Mouse (Mus musculus) myocyte (in vitro differentiated cells): ENCODE data around the gene Lmna. TPM values are rescaled to one million over a fixed set of nuclear protein-coding genes. Genes with fewer than 3 reads are reported as not detected.

ENCODE experiments used
- H3K27me3 ChIP-seq: one replicate; pipeline ENCODE4 v1.6.1; 2011; ENCODE audit not compliant: control insufficient read depth, insufficient read depth, insufficient read length
- H3K36me3 ChIP-seq: one replicate; pipeline ENCODE4 v1.6.1; 2011; ENCODE audit not compliant: control insufficient read depth, insufficient read depth
- H3K4me2 ChIP-seq: one replicate; pipeline ENCODE4 v1.6.1; 2011; ENCODE audit warnings: low read depth, control low read depth
- H3K4me3 ChIP-seq: one replicate; pipeline ENCODE4 v1.5.1; 2011; ENCODE audit warnings: mild to moderate bottlenecking, control low read depth, moderate library complexity
- H3K79me2 ChIP-seq: one replicate; pipeline ENCODE4 v1.6.1; 2011; ENCODE audit not compliant: control insufficient read depth, insufficient read depth
- H3ac ChIP-seq: one replicate; pipeline ENCODE4 v1.6.1; 2011; ENCODE audit not compliant: control insufficient read depth, insufficient read length
- CEBPB ChIP-seq: IDR thresholded peaks from 2 replicates; pipeline ENCODE4 v1.6.1; 2011; ENCODE audit warnings: mild to moderate bottlenecking, moderate library complexity; ENCODE audit not compliant: poor library complexity, insufficient read depth, severe bottlenecking
- E2F4 ChIP-seq: IDR thresholded peaks from one replicate; pipeline ENCODE4 v1.6.1; 2011; ENCODE audit warnings: mild to moderate bottlenecking, control low read depth, moderate library complexity; ENCODE audit not compliant: insufficient read depth
- MAX ChIP-seq: IDR thresholded peaks from one replicate; pipeline ENCODE4 v1.6.1; 2011; ENCODE audit warnings: low read depth, mild to moderate bottlenecking, control low read depth
- MYOD1 ChIP-seq, 3 experiments: IDR thresholded peaks; one replicate each; pipeline ENCODE4 v1.6.1; 2011; ENCODE audit warnings: control low read depth in 2 of 3, low read depth in 2 of 3, mild to moderate bottlenecking in 2 of 3, moderate library complexity in 1 of 3; ENCODE audit not compliant: insufficient read length in 2 of 3, control insufficient read depth in 1 of 3
- MYOG ChIP-seq, 3 experiments: IDR thresholded peaks; one replicate each; pipeline ENCODE4 v1.6.1; 2011; ENCODE audit warnings: control low read depth in 2 of 3, low read depth in 2 of 3, mild to moderate bottlenecking in 2 of 3; ENCODE audit not compliant: insufficient read length in 2 of 3, control insufficient read depth in 1 of 3, insufficient read depth in 1 of 3
- POLR2A ChIP-seq: IDR thresholded peaks from one replicate; pipeline ENCODE4 v1.6.1; 2011; ENCODE audit warnings: low read depth, mild to moderate bottlenecking, control low read depth, moderate library complexity; ENCODE audit not compliant: insufficient read length
- POLR2AphosphoS2 ChIP-seq: IDR thresholded peaks from one replicate; pipeline ENCODE4 v1.6.1; 2011; ENCODE audit warnings: low read depth, control low read depth; ENCODE audit not compliant: insufficient read length
- REST ChIP-seq: IDR thresholded peaks from one replicate; pipeline ENCODE4 v1.6.1; 2011; ENCODE audit warnings: mild to moderate bottlenecking, control low read depth, moderate library complexity; ENCODE audit not compliant: insufficient read depth, insufficient read length
- SRF ChIP-seq: IDR thresholded peaks from one replicate; pipeline ENCODE4 v1.6.1; 2011; ENCODE audit warnings: low read depth; ENCODE audit not compliant: control insufficient read depth, insufficient read length
- TCF12 ChIP-seq: IDR thresholded peaks from one replicate; pipeline ENCODE4 v1.6.1; 2011; ENCODE audit warnings: mild to moderate bottlenecking, control low read depth; ENCODE audit not compliant: poor library complexity, insufficient read depth, severe bottlenecking
- TCF3 ChIP-seq: IDR thresholded peaks from one replicate; pipeline ENCODE4 v1.6.1; 2011; ENCODE audit warnings: low read depth, control low read depth; ENCODE audit not compliant: insufficient read length
- USF1 ChIP-seq: IDR thresholded peaks from one replicate; pipeline ENCODE4 v1.6.1; 2011; ENCODE audit warnings: low read depth, mild to moderate bottlenecking, control low read depth, moderate library complexity
- polyA plus RNA-seq: library from polyadenylated mRNA; unstranded; fragments of >200 nt; fragmentation: generic; extraction: Trizol; gene quantifications from one replicate; pipeline ENCODE4 v1.2.1, GENCODE M21; 2012; ENCODE audit warnings: missing spikeins

The Lmna gene
- polyA plus RNA-seq, 1 experiment, result 954 TPM

GRCm38 (mm10) chr3:88521156-88521555 is 11.4 kb upstream of the Lmna start:
- TF ChIP-seq TCF3, result no peak
- TF ChIP-seq MYOG (IDR thresholded peaks at IDR 0.05; ENCODE audit: control insufficient read depth in 1 of 3, insufficient read depth in 1 of 3, insufficient read length in 2 of 3, low read depth in 2 of 3), result no peak
- TF ChIP-seq CEBPB, result no peak
- no peak for TF ChIP-seq E2F4
- no peak for TF ChIP-seq MAX
- no peak for TF ChIP-seq REST
- TF ChIP-seq POLR2AphosphoS2, result no peak
- TF ChIP-seq USF1, result no peak
- no peak for TF ChIP-seq MYOD1 (IDR thresholded peaks at IDR 0.05; ENCODE audit: control insufficient read depth in 1 of 3, insufficient read length in 2 of 3, low read depth in 2 of 3)
- no peak for TF ChIP-seq POLR2A
- no peak for TF ChIP-seq TCF12
- TF ChIP-seq SRF, result no peak
- no peak overlapping the region for H3K4me2 ChIP-seq
- H3K79me2 ChIP-seq, result peaks cover 7% of the 10 kb centered on the region
- no peak overlapping the region for H3ac ChIP-seq
- no peak overlapping the region for H3K4me3 ChIP-seq
- H3K27me3 ChIP-seq, result no peaks in the 10 kb centered on the region
- H3K36me3 ChIP-seq, result no peaks in the 10 kb centered on the region

DNA sequence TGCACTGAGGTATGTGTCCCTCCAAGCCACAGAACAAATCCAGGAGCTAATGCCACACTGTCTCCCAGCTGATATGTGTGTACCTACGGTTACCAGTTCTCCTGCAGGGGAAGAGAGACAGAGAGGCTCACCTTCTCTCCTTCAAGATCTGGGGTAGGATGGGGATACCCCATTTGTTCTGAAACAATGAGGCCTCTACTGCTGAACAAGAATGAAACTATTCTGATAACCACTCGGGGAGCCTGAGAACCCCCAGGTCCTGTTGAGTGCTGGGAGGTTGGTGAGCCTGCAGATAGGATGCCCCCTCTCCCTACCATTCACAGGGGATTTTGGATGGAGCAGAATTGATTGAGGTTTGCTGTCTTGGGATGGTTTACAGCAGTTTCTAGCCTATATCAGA is 10.3 kb upstream of the Lmna start:
- no peak for TF ChIP-seq TCF12
- TF ChIP-seq POLR2AphosphoS2, result no peak
- no peak for TF ChIP-seq POLR2A
- no peak for TF ChIP-seq SRF
- TF ChIP-seq REST, result no peak
- TF ChIP-seq TCF3, result no peak
- TF ChIP-seq MYOD1 (IDR thresholded peaks at IDR 0.05; ENCODE audit: control insufficient read depth in 1 of 3, insufficient read length in 2 of 3, low read depth in 2 of 3), result no peak
- no peak for TF ChIP-seq E2F4
- TF ChIP-seq MYOG (IDR thresholded peaks at IDR 0.05; ENCODE audit: control insufficient read depth in 1 of 3, insufficient read depth in 1 of 3, insufficient read length in 2 of 3, low read depth in 2 of 3), result no peak
- no peak for TF ChIP-seq USF1
- TF ChIP-seq MAX, result no peak
- TF ChIP-seq CEBPB, result no peak

GRCm38 (mm10) chr3:88518411-88518810 is 8.7 kb upstream of the Lmna start:
- no peak overlapping the region for H3ac ChIP-seq
- no peaks in the 10 kb centered on the region for H3K27me3 ChIP-seq
- no peak for TF ChIP-seq SRF
- no peak for TF ChIP-seq REST
- no peak for TF ChIP-seq MYOD1 (IDR thresholded peaks at IDR 0.05; ENCODE audit: control insufficient read depth in 1 of 3, insufficient read length in 2 of 3, low read depth in 2 of 3)
- TF ChIP-seq POLR2A, result no peak
- no peak for TF ChIP-seq MAX
- no peak for TF ChIP-seq USF1
- TF ChIP-seq E2F4, result no peak
- TF ChIP-seq TCF12, result no peak
- no peak for TF ChIP-seq MYOG (IDR thresholded peaks at IDR 0.05; ENCODE audit: control insufficient read depth in 1 of 3, insufficient read depth in 1 of 3, insufficient read length in 2 of 3, low read depth in 2 of 3)
- TF ChIP-seq TCF3, result no peak
- TF ChIP-seq POLR2AphosphoS2, result no peak
- no peak for TF ChIP-seq CEBPB

More for the DNA sequence above, 10.3 kb upstream of the Lmna start:
- no peak overlapping the region for H3K4me2 ChIP-seq
- H3ac ChIP-seq, result no peak overlapping the region
- no peaks in the 10 kb centered on the region for H3K79me2 ChIP-seq
- no peaks in the 10 kb centered on the region for H3K27me3 ChIP-seq
- H3K4me3 ChIP-seq, result no peak overlapping the region
- no peaks in the 10 kb centered on the region for H3K36me3 ChIP-seq

DNA sequence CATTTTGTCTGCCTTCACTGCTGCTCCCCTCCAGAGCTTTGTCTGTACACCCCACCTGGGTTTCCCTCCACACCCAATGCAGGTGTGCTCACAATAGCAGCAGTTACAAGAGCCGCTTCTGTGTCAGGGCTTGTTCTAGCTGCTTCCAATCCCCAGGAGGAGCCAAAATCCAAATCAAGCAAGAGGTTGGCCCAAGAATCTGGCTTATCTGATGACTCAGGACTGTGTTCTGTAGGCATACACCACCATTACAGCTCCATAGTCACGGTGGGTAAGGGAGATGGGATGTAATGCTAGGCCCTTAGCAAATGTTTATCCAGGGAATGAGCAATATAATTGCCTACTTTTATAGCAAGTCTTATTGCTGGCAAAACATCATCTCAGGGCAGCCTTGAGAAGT is 6.7 kb upstream of the Lmna start:
- no peak overlapping the region for H3K4me3 ChIP-seq
- H3K4me2 ChIP-seq, result no peak overlapping the region
- TF ChIP-seq SRF (no peak), E2F4 (no peak), MYOG (IDR thresholded peaks at IDR 0.05; ENCODE audit: control insufficient read depth in 1 of 3, insufficient read depth in 1 of 3, insufficient read length in 2 of 3, low read depth in 2 of 3) (no peak), TCF3 (no peak), TCF12 (no peak), REST (no peak), POLR2AphosphoS2 (no peak), USF1 (no peak), MAX (no peak), CEBPB (no peak), MYOD1 (IDR thresholded peaks at IDR 0.05; ENCODE audit: control insufficient read depth in 1 of 3, insufficient read length in 2 of 3, low read depth in 2 of 3) (no peak), POLR2A (no peak)
- no peak overlapping the region for H3ac ChIP-seq
- H3K36me3 ChIP-seq, result no peaks in the 10 kb centered on the region
- H3K27me3 ChIP-seq, result no peaks in the 10 kb centered on the region
- H3K79me2 ChIP-seq, result no peaks in the 10 kb centered on the region

More at GRCm38 (mm10) chr3:88518411-88518810, 8.7 kb upstream of the Lmna start:
- Histone ChIP-seq H3K36me3 (no peaks in the 10 kb centered on the region), H3K4me2 (no peak overlapping the region), H3K79me2 (no peaks in the 10 kb centered on the region), H3K4me3 (no peak overlapping the region)

DNA sequence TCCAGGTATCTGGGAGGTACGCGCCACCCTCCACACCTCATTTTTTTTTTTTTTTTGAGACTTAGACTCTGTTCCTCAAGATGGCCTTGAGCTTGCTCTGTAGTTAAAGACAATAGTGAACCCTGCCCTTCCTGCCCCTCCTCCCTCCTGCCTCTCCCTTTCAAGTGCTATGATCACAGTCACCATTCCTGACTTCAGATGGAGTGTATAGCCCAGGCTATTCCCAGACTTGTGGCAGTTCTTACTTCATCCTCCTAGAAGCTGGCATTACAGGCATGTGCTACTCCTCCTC is 5.3 kb upstream of the Lmna start:
- TF ChIP-seq TCF12 (no peak), REST (no peak), E2F4 (no peak), POLR2AphosphoS2 (no peak), SRF (no peak), MYOG (IDR thresholded peaks at IDR 0.05; ENCODE audit: control insufficient read depth in 1 of 3, insufficient read depth in 1 of 3, insufficient read length in 2 of 3, low read depth in 2 of 3) (no peak), POLR2A (no peak), TCF3 (no peak), USF1 (no peak), CEBPB (no peak), MAX (no peak), MYOD1 (IDR thresholded peaks at IDR 0.05; ENCODE audit: control insufficient read depth in 1 of 3, insufficient read length in 2 of 3, low read depth in 2 of 3) (no peak)
- Histone ChIP-seq H3K79me2 (no peaks in the 10 kb centered on the region), H3ac (no peak overlapping the region), H3K27me3 (no peaks in the 10 kb centered on the region), H3K36me3 (no peaks in the 10 kb centered on the region), H3K4me3 (no peak overlapping the region), H3K4me2 (peak overlapping the region; percentile 71)
